Mouse (Mus musculus): ENCODE measurements around the gene Arsj. TPM values are rescaled to one million over a fixed set of nuclear protein-coding genes. Genes with fewer than 3 reads are reported as not detected.

Gene Arsj
- polyA plus RNA-seq, 1 experiment from 2014 or later: 0.09 TPM

GRCm38 (mm10) chr3:126449515-126449914 is 86.0 kb downstream of the Arsj start:
- Histone ChIP-seq H3K4me3 (ENCODE audit: low read depth, low read length) (no peak overlapping the region), H3K9me3 (ENCODE audit: control insufficient read depth, low read length) (no peaks in the 10 kb centered on the region), H3K9ac (ENCODE audit: low read length) (no peak overlapping the region), H3K27me3 (ENCODE audit: control insufficient read depth, insufficient read depth, low read length) (no peaks in the 10 kb centered on the region), H3K27ac (ENCODE audit: low read depth, low read length) (no peak overlapping the region), H3K4me1 (ENCODE audit: control insufficient read depth, insufficient read depth, low read length) (no peaks in the 10 kb centered on the region), H3K36me3 (ENCODE audit: control insufficient read depth, insufficient read depth, low read length) (no peaks in the 10 kb centered on the region), H3K4me2 (ENCODE audit: low read depth) (no peak overlapping the region)
- 40% methylated on average over 2 of the region's 2 CpGs for WGBS
- ATAC-seq (ENCODE audit: insufficient read depth, low FRiP score, low TSS enrichment): no peak
- DNase-seq (ENCODE audit: low spot score): no peak

GRCm38 (mm10) chr3:126455787-126456482 is 92.5 kb downstream of the Arsj start:
- H3K4me1 ChIP-seq (ENCODE audit: control insufficient read depth, insufficient read depth, low read length): no peaks in the 10 kb centered on the region
- H3K4me2 ChIP-seq (ENCODE audit: low read depth): no peak overlapping the region
- no peak overlapping the region for H3K4me3 ChIP-seq (ENCODE audit: low read depth, low read length)
- H3K27me3 ChIP-seq (ENCODE audit: control insufficient read depth, insufficient read depth, low read length): no peaks in the 10 kb centered on the region
- no peak overlapping the region for H3K27ac ChIP-seq (ENCODE audit: low read depth, low read length)
- 67% methylated on average over 7 of the region's 7 CpGs for WGBS
- no peak for ATAC-seq (ENCODE audit: insufficient read depth, low FRiP score, low TSS enrichment)
- no peaks in the 10 kb centered on the region for H3K9me3 ChIP-seq (ENCODE audit: control insufficient read depth, low read length)
- H3K9ac ChIP-seq (ENCODE audit: low read length): no peak overlapping the region
- no peaks in the 10 kb centered on the region for H3K36me3 ChIP-seq (ENCODE audit: control insufficient read depth, insufficient read depth, low read length)
- no peak for DNase-seq (ENCODE audit: low spot score)

GRCm38 (mm10) chr3:126463119-126463815 is 99.8 kb downstream of the Arsj start:
- Histone ChIP-seq H3K36me3 (ENCODE audit: control insufficient read depth, insufficient read depth, low read length) (no peaks in the 10 kb centered on the region), H3K4me3 (ENCODE audit: low read depth, low read length) (no peak overlapping the region), H3K9me3 (ENCODE audit: control insufficient read depth, low read length) (no peaks in the 10 kb centered on the region), H3K27me3 (ENCODE audit: control insufficient read depth, insufficient read depth, low read length) (no peaks in the 10 kb centered on the region), H3K9ac (ENCODE audit: low read length) (no peak overlapping the region), H3K4me1 (ENCODE audit: control insufficient read depth, insufficient read depth, low read length) (no peaks in the 10 kb centered on the region), H3K27ac (ENCODE audit: low read depth, low read length) (no peak overlapping the region), H3K4me2 (ENCODE audit: low read depth) (no peak overlapping the region)
- 79% methylated on average over 4 of the region's 4 CpGs for WGBS
- DNase-seq (ENCODE audit: low spot score): no peak
- no peak for ATAC-seq (ENCODE audit: insufficient read depth, low FRiP score, low TSS enrichment)

GRCm38 (mm10) chr3:126464262-126464661 is 100.8 kb downstream of the Arsj start:
- no peak overlapping the region for H3K4me3 ChIP-seq (ENCODE audit: low read depth, low read length)
- ATAC-seq (ENCODE audit: insufficient read depth, low FRiP score, low TSS enrichment): peak; percentile 67; the same call in 1 of the 2 replicates
- no peaks in the 10 kb centered on the region for H3K4me1 ChIP-seq (ENCODE audit: control insufficient read depth, insufficient read depth, low read length)

More at GRCm38 (mm10) chr3:126464262-126464661, 100.8 kb downstream of the Arsj start:
- Histone ChIP-seq H3K9ac (ENCODE audit: low read length) (no peak overlapping the region), H3K9me3 (ENCODE audit: control insufficient read depth, low read length) (no peaks in the 10 kb centered on the region), H3K27me3 (ENCODE audit: control insufficient read depth, insufficient read depth, low read length) (no peaks in the 10 kb centered on the region), H3K27ac (ENCODE audit: low read depth, low read length) (no peak overlapping the region), H3K36me3 (ENCODE audit: control insufficient read depth, insufficient read depth, low read length) (no peaks in the 10 kb centered on the region), H3K4me2 (ENCODE audit: low read depth) (no peak overlapping the region)
- DNase-seq (ENCODE audit: low spot score): no peak
- WGBS: 21% methylated on average over 2 of the region's 2 CpGs

Other genes with a start within 250 kb of the Arsj start
- 20.8 and 21.4 TPM in 2 replicates for gene Camk2d, start 232.6 kb downstream of the Arsj start, polyA plus RNA-seq (2014; fragmentation: Nextera tagmentation; extraction: Ambion mirVana)

Data from neural tube, embryonic 11.5 days (tissue).